Mouse (Mus musculus): ENCODE measurements around the gene Plod1.

GRCm38 (mm10) chr4:147940576-147941044 lies 4.0 kb upstream of the Plod1 start, which contains the start of gene 2510039O18Rik:
- TF ChIP-seq POLR2A (IDR thresholded peaks at IDR 0.05; ENCODE audit: control insufficient read depth, extremely low read depth, insufficient read depth, low read length, poor library complexity), result peak; percentile 89
- TF ChIP-seq CTCF (IDR thresholded peaks at IDR 0.05; ENCODE audit: borderline replicate concordance, control insufficient read depth, extremely low read depth, insufficient read depth, low read length, poor library complexity), result no peak
